Mouse (Mus musculus) E14TG2a.4 (cell line): ENCODE data around the gene Mettl26.

Experiments used
- H3K27me3 ChIP-seq: 2 replicates; pipeline ENCODE4 v1.6.1; 2014; ENCODE audit warnings: low read length, control low read depth; ENCODE audit not compliant: insufficient read depth
- H3K36me3 ChIP-seq: 2 replicates; pipeline ENCODE4 v1.6.1; 2014; ENCODE audit warnings: low read length, control low read depth; ENCODE audit not compliant: insufficient read depth
- H3K4me1 ChIP-seq: replicated peaks from 2 replicates; pipeline ENCODE4 v1.6.1; 2014; ENCODE audit warnings: low read depth, low read length, control low read depth
- H3K4me3 ChIP-seq: replicated peaks from 2 replicates; pipeline ENCODE4 v1.5.1; 2014; ENCODE audit warnings: mild to moderate bottlenecking, low read length
- H3K9me3 ChIP-seq: 2 replicates; pipeline ENCODE4 v1.6.1; 2014; ENCODE audit warnings: low read length, control low read depth
- CTCF ChIP-seq: conservative IDR thresholded peaks from 2 replicates; pipeline ENCODE4 v1.5.1; 2014; ENCODE audit warnings: low read length
- NANOG ChIP-seq: IDR thresholded peaks from 2 replicates; pipeline ENCODE4 v1.6.1; 2014; ENCODE audit warnings: borderline replicate concordance, low read length, mixed read lengths
- POU5F1 ChIP-seq: IDR thresholded peaks from 2 replicates; pipeline ENCODE4 v1.6.1; 2014; ENCODE audit warnings: low read length, borderline replicate concordance

Mettl26 gene

DNA sequence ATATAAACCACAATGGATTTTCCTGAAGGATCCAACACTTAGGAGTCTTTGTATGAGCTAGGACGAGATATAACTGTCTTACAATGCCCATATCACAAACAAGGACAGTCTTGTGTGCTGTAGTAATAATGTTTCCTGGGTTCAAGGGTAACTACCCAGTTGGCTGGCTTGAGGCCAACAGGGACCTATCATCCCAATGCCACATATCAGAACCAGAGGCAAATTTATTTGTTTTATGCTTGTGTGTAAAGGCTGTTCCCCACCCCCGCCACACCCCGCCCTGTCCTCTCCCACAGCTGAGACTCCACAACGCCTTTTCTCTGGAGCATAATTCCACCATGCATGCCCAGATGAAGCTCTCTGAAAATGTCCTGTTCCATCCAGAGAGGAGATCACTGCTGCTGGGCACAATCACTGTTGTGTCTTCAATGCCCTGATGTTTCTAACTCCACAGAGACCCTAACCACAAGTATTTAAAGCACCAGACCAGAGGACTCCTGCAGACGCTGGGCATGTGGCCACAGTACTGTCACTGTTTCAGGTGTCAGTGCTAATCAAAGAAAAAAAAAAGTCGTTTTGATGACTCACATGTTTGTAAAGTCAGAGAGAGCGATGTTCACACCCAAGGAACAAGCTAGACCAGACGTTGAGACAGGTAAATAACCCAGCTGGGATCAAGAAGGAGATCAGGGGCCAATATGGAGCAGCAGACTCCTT is 42.2 kb downstream of the Mettl26 start:
- Histone ChIP-seq H3K36me3 (peaks cover 45% of the 10 kb centered on the region), H3K4me1 (peaks cover 55% of the 10 kb centered on the region), H3K4me3 (no peak overlapping the region), H3K27me3 (no peaks in the 10 kb centered on the region), H3K9me3 (no peaks in the 10 kb centered on the region)
- TF ChIP-seq CTCF: no peak
- no peak for TF ChIP-seq POU5F1
- no peak for TF ChIP-seq NANOG

DNA sequence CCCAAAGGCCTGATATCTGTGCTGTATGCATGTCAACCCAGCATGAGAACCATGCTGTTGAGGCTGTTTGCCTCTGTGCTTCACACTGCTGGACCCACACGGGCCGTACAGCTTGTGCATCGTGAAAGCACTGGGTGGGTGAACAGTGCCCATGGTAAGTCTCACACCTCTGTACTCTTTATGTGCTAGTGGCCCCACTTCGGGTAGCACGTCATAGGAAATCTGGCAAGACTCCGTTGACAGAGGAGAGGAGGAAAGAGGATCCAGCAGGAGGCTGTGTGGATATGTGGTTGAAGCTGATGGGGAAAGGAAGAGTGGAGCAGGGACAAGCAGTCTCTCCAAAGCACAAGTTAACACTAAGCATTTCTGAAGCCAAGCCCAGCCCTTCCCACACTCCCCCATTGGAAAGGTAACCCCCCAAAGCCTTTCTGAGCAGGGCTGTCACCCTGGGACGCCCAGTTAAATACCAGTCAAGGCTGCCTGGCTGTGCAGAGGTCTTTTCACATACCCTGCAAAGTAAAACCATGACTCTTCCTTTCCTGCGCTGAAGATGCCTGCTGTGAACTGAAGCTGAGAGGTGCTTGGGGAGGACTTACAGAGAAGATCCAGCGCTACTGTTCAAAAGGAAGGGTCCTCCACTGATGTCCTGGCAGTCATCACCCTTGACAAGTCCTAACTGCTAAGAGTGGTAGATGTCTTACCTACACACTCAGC is 43.3 kb downstream of the Mettl26 start:
- Histone ChIP-seq H3K36me3 (peaks cover 38% of the 10 kb centered on the region), H3K4me1 (peaks cover 48% of the 10 kb centered on the region), H3K9me3 (no peaks in the 10 kb centered on the region), H3K27me3 (no peaks in the 10 kb centered on the region), H3K4me3 (peak overlapping the region; percentile 98)
- TF ChIP-seq POU5F1 (no peak), NANOG (no peak), CTCF (no peak)

DNA sequence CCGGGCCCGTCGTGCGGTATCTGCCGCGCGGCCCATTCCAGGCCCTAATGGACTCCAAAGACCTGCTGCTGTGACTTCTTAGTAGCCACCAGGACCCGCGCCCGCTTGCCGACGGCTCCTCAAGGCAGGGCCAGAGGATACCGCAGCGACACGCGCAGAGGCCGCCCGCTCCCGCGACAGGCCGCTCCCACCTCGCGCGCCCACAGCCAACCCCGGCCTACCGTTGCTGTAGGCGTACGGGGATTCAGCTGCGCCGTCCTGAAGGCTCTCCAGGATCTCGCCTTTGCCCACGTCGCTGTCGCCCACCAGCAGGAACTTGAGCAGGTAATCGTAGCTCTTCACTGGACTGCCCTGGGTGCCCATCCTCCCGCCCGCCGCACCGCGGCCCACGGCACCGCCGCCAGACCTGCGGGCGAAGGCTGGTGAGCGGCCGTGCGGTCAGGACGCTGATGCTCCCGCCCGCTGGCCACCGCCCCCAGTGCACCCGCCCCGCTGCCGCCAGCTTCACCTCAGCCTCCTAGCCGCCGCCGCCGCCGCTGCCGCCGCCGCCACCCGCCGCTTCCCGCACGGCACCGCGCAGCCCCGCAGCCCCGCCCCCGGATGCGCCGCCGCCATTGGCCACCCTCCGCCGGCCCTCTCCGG is 44.4 kb downstream of the Mettl26 start, which contains the start of gene Rab40c:
TSS of gene Rab40c (minus strand) at position 584 of the 642 bp plus-strand sequence.
- Histone ChIP-seq H3K4me1 (peaks cover 37% of the 10 kb centered on the region), H3K4me3 (peak within 1 kb of the TSS; percentile 98), H3K36me3 (peaks cover 32% of the 10 kb centered on the region), H3K9me3 (no peaks in the 10 kb centered on the region), H3K27me3 (no peaks in the 10 kb centered on the region)
- no peak for TF ChIP-seq CTCF
- TF ChIP-seq POU5F1: no peak

DNA sequence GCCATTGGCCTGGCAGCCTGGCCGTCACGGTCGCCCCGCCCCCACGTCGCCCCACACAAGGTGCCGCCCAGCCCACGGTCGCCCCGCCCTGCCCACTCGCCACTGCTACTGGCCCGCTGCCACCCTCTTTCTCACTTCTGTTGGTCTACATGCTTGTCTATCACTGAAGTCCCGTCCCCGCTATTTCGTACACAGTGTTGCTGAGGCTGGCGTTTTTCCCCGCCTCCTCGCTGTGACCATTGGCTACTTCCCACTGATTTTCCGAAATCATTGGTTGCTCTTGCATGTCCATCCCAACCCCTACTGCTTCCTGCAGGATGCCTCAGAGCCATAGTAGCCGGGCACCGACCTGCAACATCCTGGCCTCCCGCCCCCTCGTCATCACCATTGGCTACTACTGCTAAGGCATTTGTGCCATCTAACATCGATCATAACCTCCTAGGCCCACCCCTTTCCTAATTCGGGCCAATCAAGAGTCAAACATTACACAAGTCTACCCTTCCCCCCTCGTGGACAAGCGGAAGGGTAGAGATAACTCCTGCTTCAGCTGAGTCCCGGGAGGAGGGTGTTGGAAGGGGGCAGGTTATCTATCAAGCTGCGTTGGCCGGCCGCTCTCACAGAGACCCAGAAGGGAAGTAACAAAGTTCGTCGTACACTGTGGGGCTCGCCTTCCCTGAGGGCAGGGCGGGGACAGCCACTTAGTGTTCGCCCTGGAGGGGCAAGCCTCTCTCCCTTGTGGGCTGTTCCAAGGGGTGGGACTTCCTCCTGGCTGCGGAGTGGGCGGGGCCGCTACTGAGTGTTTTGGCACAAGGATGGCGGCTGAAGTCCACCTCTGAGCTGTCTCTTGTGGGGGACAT is 45.1 kb downstream of the Mettl26 start:
- H3K36me3 ChIP-seq: peaks cover 30% of the 10 kb centered on the region
- peaks cover 29% of the 10 kb centered on the region for H3K4me1 ChIP-seq
- peak overlapping the region; percentile 98 for H3K4me3 ChIP-seq
- no peaks in the 10 kb centered on the region for H3K27me3 ChIP-seq
- H3K9me3 ChIP-seq: no peaks in the 10 kb centered on the region
- TF ChIP-seq CTCF: no peak
- TF ChIP-seq NANOG: no peak
- TF ChIP-seq POU5F1: no peak

DNA sequence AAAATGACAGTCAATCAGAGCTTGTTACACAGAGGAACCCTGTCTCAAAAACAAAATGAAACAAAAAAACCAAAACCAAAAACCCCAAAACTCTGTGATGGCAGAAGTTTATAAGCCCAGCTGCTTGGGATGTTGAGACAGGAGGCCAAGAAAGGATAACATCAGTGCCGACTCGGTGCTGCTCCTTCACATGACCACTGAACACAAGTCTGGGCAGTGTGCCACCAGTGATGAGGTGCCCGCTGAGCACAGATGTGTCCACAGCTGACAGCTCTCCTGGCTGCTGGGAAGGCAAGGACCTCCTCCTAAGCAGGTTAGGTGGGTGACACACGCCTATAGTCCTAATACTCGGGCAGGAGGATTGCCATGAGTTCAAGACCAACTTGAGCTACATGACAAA is 47.2 kb downstream of the Mettl26 start:
- no peaks in the 10 kb centered on the region for H3K9me3 ChIP-seq
- H3K36me3 ChIP-seq: peaks cover 40% of the 10 kb centered on the region
- no peak for TF ChIP-seq NANOG
- TF ChIP-seq CTCF: no peak
- TF ChIP-seq POU5F1: no peak
- no peak overlapping the region for H3K4me3 ChIP-seq
- H3K27me3 ChIP-seq: no peaks in the 10 kb centered on the region
- peaks cover 32% of the 10 kb centered on the region for H3K4me1 ChIP-seq

DNA sequence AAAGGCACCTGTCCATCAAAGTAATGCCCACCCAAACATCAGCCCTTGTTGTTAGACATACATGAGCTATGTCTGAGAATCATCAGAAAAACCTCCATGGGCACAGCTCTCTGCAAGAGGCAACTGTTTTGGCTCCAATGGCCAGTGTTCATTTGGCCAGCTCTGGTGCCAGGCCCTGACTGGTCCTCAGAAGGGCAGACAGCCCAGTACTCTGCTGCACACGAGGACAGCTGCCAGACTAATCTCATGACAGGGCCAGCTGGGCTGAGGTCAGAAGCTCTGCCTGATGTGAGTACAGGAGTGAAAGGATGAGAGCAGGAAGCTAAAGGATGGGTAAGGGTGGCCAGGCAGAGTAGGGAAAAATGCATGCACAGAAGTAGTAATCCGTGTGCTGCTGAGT is 50.5 kb downstream of the Mettl26 start:
- no peaks in the 10 kb centered on the region for H3K27me3 ChIP-seq

More for the DNA sequence above, 50.5 kb downstream of the Mettl26 start:
- no peak overlapping the region for H3K4me3 ChIP-seq
- TF ChIP-seq NANOG: no peak
- TF ChIP-seq POU5F1: no peak
- no peak for TF ChIP-seq CTCF
- H3K4me1 ChIP-seq: peaks cover 18% of the 10 kb centered on the region
- no peaks in the 10 kb centered on the region for H3K9me3 ChIP-seq
- peaks cover 57% of the 10 kb centered on the region for H3K36me3 ChIP-seq
